Mouse (Mus musculus) thymus, adult 2 months (tissue): ENCODE measurements around the gene Ubald2.

Experiments
- CTCF ChIP-seq: fragments of 200-500 bp; IDR thresholded peaks from 2 replicates; pipeline ENCODE4 v1.5.1; 2012; ENCODE audit warnings: mild to moderate bottlenecking, control low read depth, low read length, moderate library complexity, borderline replicate concordance; ENCODE audit not compliant: control insufficient read depth, poor library complexity, insufficient read depth; ENCODE audit errors: extremely low read depth
- POLR2A ChIP-seq: fragments of 200-500 bp; IDR thresholded peaks from 2 replicates; pipeline ENCODE4 v1.6.1; 2012; ENCODE audit warnings: mild to moderate bottlenecking, low read length, control low read depth, moderate library complexity; ENCODE audit not compliant: control insufficient read depth, poor library complexity, insufficient read depth; ENCODE audit errors: extremely low read depth

GRCm38 (mm10) chr11:116396934-116397330 lies 37.0 kb upstream of the Ubald2 start:
- no peak for TF ChIP-seq CTCF
- no peak for TF ChIP-seq POLR2A
